Mouse (Mus musculus) heart, embryonic 15.5 days (tissue): ENCODE measurements at regions not wholly inside any gene's neighbourhood (a gene's known extent, or its start where the extent isn't known, plus 50 kb on each side); places are given as distances from the start of the nearest gene placed in this dataset.

ENCODE experiments used
- ATAC-seq: fragments of 200-750 bp; cut with Nextera tagmentation; replicated peaks from 2 replicates; pipeline ENCODE4 v1.8.0; 2017; ENCODE audit warnings: low read depth, moderate TSS enrichment; ENCODE audit not compliant: insufficient number of reproducible peaks, insufficient read depth, low FRiP score
- H3K27ac ChIP-seq: fragments of 300-500 bp; sonication (generic); 2 replicates; pipeline ENCODE4 v1.5.1; 2015; ENCODE audit warnings: mild to moderate bottlenecking, inconsistent platforms
- H3K27me3 ChIP-seq: fragments of 300-500 bp; sonication (generic); 2 replicates; pipeline ENCODE4 v1.6.1; 2015; ENCODE audit warnings: inconsistent platforms
- H3K36me3 ChIP-seq: fragments of 300-500 bp; sonication (generic); 2 replicates; pipeline ENCODE4 v1.6.1; 2015; ENCODE audit warnings: mild to moderate bottlenecking, inconsistent platforms
- H3K4me1 ChIP-seq: fragments of 300-500 bp; sonication (generic); replicated peaks from 2 replicates; pipeline ENCODE4 v1.6.1; 2015; ENCODE audit warnings: inconsistent platforms
- H3K4me2 ChIP-seq: fragments of 300-500 bp; sonication (generic); 2 replicates; pipeline ENCODE4 v1.6.1; 2015; ENCODE audit warnings: inconsistent platforms, mild to moderate bottlenecking, moderate library complexity
- H3K4me3 ChIP-seq: fragments of 300-500 bp; sonication (generic); 2 replicates; pipeline ENCODE4 v1.5.1; 2015; ENCODE audit warnings: mild to moderate bottlenecking, inconsistent platforms
- H3K9ac ChIP-seq: fragments of 300-500 bp; sonication (generic); 2 replicates; pipeline ENCODE4 v1.6.1; 2015; ENCODE audit warnings: mild to moderate bottlenecking, inconsistent platforms
- H3K9me3 ChIP-seq: fragments of 300-500 bp; sonication (generic); replicated peaks from 2 replicates; pipeline ENCODE4 v1.6.1; 2016; ENCODE audit warnings: inconsistent platforms
- WGBS: fragments of 180-500 bp; shearing (Covaris S2); methylation state at CpG from one replicate; pipeline ENCODE4 v1.1.7; 2015; ENCODE audit warnings: mixed read lengths; 5-methylcytosine and 5-hydroxymethylcytosine counted together

DNA sequence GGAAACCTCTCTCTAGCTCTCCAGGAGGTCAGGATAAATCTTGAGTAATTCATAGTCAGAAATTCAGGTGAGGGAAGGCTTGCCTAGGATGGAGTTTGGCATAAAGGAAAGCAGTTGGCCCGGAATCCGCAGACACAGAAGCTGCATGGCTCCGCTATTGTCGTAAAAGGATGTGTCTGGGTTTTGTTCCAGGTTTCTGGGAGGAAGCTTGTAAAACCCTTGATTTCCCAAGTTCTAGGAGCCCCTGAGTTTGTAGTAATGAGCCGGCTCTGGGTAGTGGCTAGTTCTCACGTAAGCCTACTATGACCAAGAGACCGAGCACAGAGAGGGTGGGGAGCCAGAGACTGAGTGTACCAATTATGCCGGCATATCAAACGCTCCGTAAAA is 52.7 kb upstream of the Gm21915 start:
- H3K27ac ChIP-seq: no peak overlapping the region
- H3K9ac ChIP-seq: no peak overlapping the region
- H3K9me3 ChIP-seq: no peaks in the 10 kb centered on the region
- H3K4me1 ChIP-seq: peaks cover 14% of the 10 kb centered on the region
- ATAC-seq: no peak
- WGBS: 35% methylated on average over 10 of the region's 10 CpGs
- no peaks in the 10 kb centered on the region for H3K36me3 ChIP-seq
- H3K27me3 ChIP-seq: 0 out of 2 replicates have a peak, but pooled peaks cover 5% of the 10 kb centered on the region
- H3K4me3 ChIP-seq: peak overlapping the region; percentile 37
- H3K4me2 ChIP-seq: peak overlapping the region; percentile 57

DNA sequence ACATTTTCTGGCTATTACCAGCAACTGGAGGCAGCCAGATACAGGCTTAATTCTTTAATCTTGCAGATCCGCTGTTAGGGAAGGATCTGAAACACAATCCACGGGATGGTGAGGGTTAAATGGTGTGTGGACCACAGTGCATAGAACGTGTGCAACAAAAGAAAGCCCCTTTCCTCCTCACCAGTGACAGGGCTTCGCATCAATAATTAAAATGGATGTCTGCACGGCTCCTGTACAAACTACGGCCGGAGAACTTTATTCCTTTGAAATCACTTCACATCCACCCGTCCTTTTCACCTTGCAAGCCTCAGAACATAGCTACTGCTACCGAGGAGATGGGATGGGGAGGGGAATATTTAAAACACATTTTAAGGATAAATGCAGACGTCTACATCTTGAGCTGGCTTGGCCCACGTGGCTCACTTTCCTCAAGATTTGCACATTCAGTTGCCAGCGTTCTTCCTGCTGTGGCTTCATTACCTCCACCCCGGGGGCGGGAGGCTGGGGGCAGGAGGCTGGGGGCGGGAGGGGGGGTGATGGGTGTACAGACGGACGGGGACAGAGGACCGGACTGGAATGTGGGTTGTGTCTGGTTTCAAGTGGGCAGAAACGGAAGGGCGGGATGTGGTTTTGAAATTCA is 53.3 kb upstream of the Gm21915 start:
- H3K4me3 ChIP-seq: peak overlapping the region; percentile 37
- H3K27ac ChIP-seq: no peak overlapping the region
- WGBS: 5% methylated on average over 20 of the region's 20 CpGs
- H3K9ac ChIP-seq: no peak overlapping the region; the same call in 1 of the 2 replicates
- H3K4me1 ChIP-seq: peaks cover 14% of the 10 kb centered on the region
- 0 out of 2 replicates have a peak, but pooled peaks cover 5% of the 10 kb centered on the region for H3K27me3 ChIP-seq
- no peak for ATAC-seq
- H3K9me3 ChIP-seq: no peaks in the 10 kb centered on the region
- H3K4me2 ChIP-seq: peak overlapping the region; percentile 57
- H3K36me3 ChIP-seq: no peaks in the 10 kb centered on the region

GRCm38 (mm10) chr9:40616426-40617035 is 53.9 kb upstream of the Gm21915 start:
- ATAC-seq: peak; percentile 39; the same call in 1 of the 2 replicates
- Histone ChIP-seq H3K27me3 (0 out of 2 replicates have a peak, but pooled peaks cover 5% of the 10 kb centered on the region), H3K4me3 (peak overlapping the region; percentile 37), H3K9ac (no peak overlapping the region), H3K4me2 (peak overlapping the region; percentile 57), H3K4me1 (peaks cover 14% of the 10 kb centered on the region), H3K9me3 (no peaks in the 10 kb centered on the region), H3K36me3 (no peaks in the 10 kb centered on the region), H3K27ac (no peak overlapping the region)
- 4% methylated on average over 11 of the region's 11 CpGs for WGBS

GRCm38 (mm10) chr9:40615891-40616290 is 54.5 kb upstream of the Gm21915 start:
- Histone ChIP-seq H3K27ac (no peak overlapping the region), H3K4me1 (peaks cover 14% of the 10 kb centered on the region), H3K27me3 (0 out of 2 replicates have a peak, but pooled peaks cover 5% of the 10 kb centered on the region), H3K4me3 (no peak overlapping the region), H3K9ac (no peak overlapping the region), H3K36me3 (no peaks in the 10 kb centered on the region), H3K9me3 (no peaks in the 10 kb centered on the region), H3K4me2 (no peak overlapping the region)
- no peak for ATAC-seq
- WGBS: 28% methylated on average over 8 of the region's 8 CpGs

DNA sequence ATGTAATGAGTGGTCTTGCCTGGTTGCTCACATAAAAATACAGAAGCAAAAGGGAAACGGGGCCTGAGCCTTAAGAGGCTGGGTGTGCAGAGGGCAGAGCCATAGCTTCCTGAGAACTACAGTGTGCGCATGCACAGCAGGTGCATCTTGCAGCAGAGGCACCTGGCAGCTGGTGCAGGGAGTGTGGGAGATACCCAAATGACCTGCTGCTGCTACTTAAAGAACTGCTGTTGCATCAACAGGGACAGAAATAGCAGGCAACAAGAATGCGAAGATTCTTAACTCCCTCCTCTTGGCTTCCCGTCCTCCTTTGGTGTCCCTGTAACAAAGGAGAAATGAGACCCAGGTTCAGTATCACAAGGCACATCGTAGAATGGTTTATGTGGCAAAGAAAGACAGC is 56.3 kb upstream of the Gm21915 start:
- Histone ChIP-seq H3K9me3 (no peaks in the 10 kb centered on the region), H3K4me1 (peaks cover 14% of the 10 kb centered on the region), H3K27ac (no peak overlapping the region), H3K27me3 (0 out of 2 replicates have a peak, but pooled peaks cover 5% of the 10 kb centered on the region), H3K4me3 (no peak overlapping the region), H3K4me2 (no peak overlapping the region), H3K36me3 (no peaks in the 10 kb centered on the region), H3K9ac (no peak overlapping the region)
- ATAC-seq: no peak
- 41% methylated on average over 5 of the region's 5 CpGs for WGBS

- H3K27me3 ChIP-seq: 0 out of 2 replicates have a peak, but pooled peaks cover 5% of the 10 kb centered on the region
- H3K27ac ChIP-seq: no peak overlapping the region
- H3K36me3 ChIP-seq: no peaks in the 10 kb centered on the region
- no peaks in the 10 kb centered on the region for H3K9me3 ChIP-seq
- no peak overlapping the region for H3K9ac ChIP-seq
- H3K4me1 ChIP-seq: peaks cover 14% of the 10 kb centered on the region
- no peak for ATAC-seq
- H3K4me2 ChIP-seq: no peak overlapping the region
- no peak overlapping the region for H3K4me3 ChIP-seq
- WGBS: 84% methylated on average over 4 of the region's 4 CpGs
Measured at GRCm38 (mm10) chr9:40613182-40613581, 57.2 kb upstream of the Gm21915 start.

- Histone ChIP-seq H3K9me3 (no peaks in the 10 kb centered on the region), H3K27me3 (0 out of 2 replicates have a peak, but pooled peaks cover 2% of the 10 kb centered on the region), H3K4me1 (peaks cover 12% of the 10 kb centered on the region), H3K27ac (no peak overlapping the region), H3K36me3 (no peaks in the 10 kb centered on the region), H3K4me2 (no peak overlapping the region), H3K9ac (no peak overlapping the region), H3K4me3 (no peak overlapping the region)
- WGBS: 93% methylated on average over 1 of the region's 1 CpGs
- ATAC-seq: no peak
Measured at GRCm38 (mm10) chr9:40612755-40613154, 57.7 kb upstream of the Gm21915 start.

DNA sequence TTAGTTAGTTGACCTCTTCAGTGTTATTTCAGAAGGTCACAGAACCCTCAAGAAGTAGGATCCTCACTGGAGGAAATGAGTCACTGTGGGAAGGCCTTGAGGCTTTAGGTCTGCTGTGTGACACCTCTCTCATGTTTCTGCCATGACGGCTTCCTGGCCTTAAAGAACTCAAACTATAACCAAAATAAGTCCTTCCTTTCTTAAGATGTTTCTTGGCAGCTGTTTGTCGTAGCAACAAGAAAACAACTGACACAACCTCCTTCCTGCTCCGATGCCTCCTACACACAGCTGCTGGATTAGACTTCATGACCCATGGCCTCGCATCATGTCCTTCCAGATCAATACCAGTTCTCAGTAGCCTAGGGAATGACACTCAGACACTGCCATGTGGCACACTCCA is 58.1 kb upstream of the Gm21915 start:
- H3K36me3 ChIP-seq: no peaks in the 10 kb centered on the region
- no peaks in the 10 kb centered on the region for H3K27me3 ChIP-seq
- H3K4me2 ChIP-seq: no peak overlapping the region
- H3K9ac ChIP-seq: no peak overlapping the region
- peaks cover 8% of the 10 kb centered on the region for H3K4me1 ChIP-seq
- WGBS: 75% methylated on average over 4 of the region's 4 CpGs
- no peak for ATAC-seq
- no peak overlapping the region for H3K27ac ChIP-seq
- no peaks in the 10 kb centered on the region for H3K9me3 ChIP-seq
- no peak overlapping the region for H3K4me3 ChIP-seq

DNA sequence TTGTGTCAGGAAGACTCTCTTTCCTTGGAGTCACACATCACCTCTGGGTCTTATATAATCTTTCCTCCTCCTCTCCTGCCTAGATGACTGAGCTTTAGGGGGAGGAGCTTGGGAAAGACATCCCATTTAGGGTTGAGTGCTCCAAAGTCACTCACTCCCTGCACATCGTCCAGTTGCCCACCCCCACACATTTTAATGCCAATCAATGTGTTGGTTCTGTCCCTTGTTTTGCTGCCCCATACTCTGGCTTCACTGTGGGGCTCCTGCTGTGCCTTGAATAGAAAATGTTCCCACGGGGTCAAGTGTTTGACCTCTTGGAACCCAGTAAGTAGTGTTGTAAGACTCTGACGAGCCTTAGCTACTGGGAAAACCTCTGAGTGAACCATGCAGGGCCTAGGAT is 58.8 kb upstream of the Gm21915 start:
- WGBS: 76% methylated on average over 3 of the region's 3 CpGs
- H3K9me3 ChIP-seq: no peaks in the 10 kb centered on the region
- no peak overlapping the region for H3K4me2 ChIP-seq
- H3K27ac ChIP-seq: no peak overlapping the region
- H3K27me3 ChIP-seq: no peaks in the 10 kb centered on the region
- no peak overlapping the region for H3K9ac ChIP-seq
- no peak for ATAC-seq
- H3K36me3 ChIP-seq: no peaks in the 10 kb centered on the region
- no peak overlapping the region for H3K4me3 ChIP-seq
- peaks cover 1% of the 10 kb centered on the region; the same call in 1 of the 2 replicates for H3K4me1 ChIP-seq

DNA sequence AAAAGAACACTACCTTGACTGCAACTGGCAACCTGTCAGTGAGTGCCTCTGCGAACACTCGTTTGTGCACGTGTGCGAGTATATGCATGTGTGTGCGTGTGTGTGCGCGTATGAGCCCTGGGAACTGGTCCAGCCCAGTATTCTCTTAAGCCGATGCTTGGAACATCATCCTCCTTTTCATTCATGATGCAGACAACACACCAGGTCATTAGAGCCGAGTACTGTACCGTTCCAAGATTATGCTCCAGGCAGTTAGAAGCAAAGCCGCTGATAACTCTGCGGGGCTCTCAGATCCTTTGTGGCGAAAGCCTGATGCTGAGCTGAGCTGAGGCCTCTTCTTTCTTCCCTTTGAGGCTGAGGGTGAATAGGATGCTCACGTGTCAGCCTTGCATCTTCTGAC is 61.8 kb upstream of the Gm21915 start:
- H3K4me3 ChIP-seq: no peak overlapping the region
- 83% methylated on average over 14 of the region's 14 CpGs for WGBS
- no peak overlapping the region for H3K4me2 ChIP-seq
- H3K4me1 ChIP-seq: no peaks in the 10 kb centered on the region
- H3K27me3 ChIP-seq: no peaks in the 10 kb centered on the region
- ATAC-seq: no peak
- H3K9ac ChIP-seq: no peak overlapping the region
- H3K27ac ChIP-seq: no peak overlapping the region
- no peaks in the 10 kb centered on the region for H3K36me3 ChIP-seq
- no peaks in the 10 kb centered on the region for H3K9me3 ChIP-seq

GRCm38 (mm10) chr9:40607941-40608340 is 62.5 kb upstream of the Gm21915 start:
- H3K27me3 ChIP-seq: no peaks in the 10 kb centered on the region
- no peak overlapping the region for H3K4me2 ChIP-seq
- 92% methylated on average over 18 of the region's 18 CpGs for WGBS
- no peak for ATAC-seq
- no peak overlapping the region for H3K27ac ChIP-seq
- no peak overlapping the region for H3K4me3 ChIP-seq
- H3K4me1 ChIP-seq: no peaks in the 10 kb centered on the region
- no peaks in the 10 kb centered on the region for H3K9me3 ChIP-seq
- no peak overlapping the region for H3K9ac ChIP-seq
- H3K36me3 ChIP-seq: no peaks in the 10 kb centered on the region

DNA sequence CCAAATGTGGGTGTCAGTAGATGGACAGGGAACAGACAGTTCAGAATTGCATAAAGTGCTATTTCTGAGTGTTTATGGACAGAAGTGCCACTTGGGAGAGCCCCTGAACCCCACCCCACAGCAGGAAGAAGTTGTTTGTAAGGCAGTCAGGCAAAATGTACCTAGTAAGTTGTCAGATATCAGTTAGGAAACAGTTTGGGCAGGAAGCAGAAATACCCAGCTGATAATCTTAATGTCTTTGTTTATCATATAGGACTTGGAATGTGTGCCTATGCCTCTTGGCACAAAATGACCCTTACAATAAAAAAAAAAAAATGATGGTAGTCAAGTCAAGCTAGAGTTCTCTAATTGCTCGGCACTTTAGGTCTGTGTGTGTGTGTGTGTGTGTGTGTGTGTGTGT is 66.9 kb upstream of the Gm21915 start:
- H3K4me1 ChIP-seq: no peaks in the 10 kb centered on the region
- H3K4me2 ChIP-seq: no peak overlapping the region
- H3K4me3 ChIP-seq: no peak overlapping the region
- ATAC-seq: no peak
- no peaks in the 10 kb centered on the region for H3K27me3 ChIP-seq
- H3K27ac ChIP-seq: no peak overlapping the region
- H3K36me3 ChIP-seq: no peaks in the 10 kb centered on the region
- no peak overlapping the region for H3K9ac ChIP-seq
- no peaks in the 10 kb centered on the region for H3K9me3 ChIP-seq
- 52% methylated on average over 1 of the region's 1 CpGs for WGBS
